Mouse (Mus musculus): ENCODE data around the gene Nmu. TPM values are rescaled to one million over a fixed set of nuclear protein-coding genes. Genes with fewer than 3 reads are reported as not detected.

The Nmu gene
- polyA plus RNA-seq, 1 experiment from 2014 or later, result 0.56 TPM

DNA sequence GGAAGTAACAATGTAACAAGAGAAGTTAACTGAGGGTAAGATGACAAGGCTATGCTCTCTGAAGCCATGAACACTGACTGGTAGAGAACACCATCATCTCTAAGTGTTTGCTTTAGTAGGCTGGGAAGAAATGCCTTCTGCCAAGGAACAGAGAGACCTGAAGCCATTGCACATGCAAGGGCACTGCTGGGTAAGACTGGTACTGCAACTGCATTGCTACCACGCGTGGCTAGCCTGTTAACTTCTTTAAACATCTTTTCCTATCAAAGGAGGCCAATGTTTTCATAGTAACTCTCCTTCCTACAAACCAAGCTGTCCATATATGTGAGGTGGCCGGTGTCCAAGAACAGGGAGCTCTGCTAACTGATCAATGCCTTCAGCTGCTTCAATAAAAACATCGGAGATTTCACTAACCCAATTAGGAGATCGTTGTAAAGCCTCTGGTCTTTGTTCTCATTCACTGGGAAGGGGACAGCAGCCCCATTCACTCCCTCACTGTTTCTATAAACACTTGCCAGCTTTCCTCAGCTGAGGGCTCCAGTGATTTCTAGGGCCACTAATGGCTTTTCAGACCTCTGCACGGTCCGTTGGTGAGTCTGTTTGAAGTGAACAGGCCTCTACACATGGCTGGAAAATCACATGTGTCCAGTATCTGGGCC lies 11.5 kb downstream of the Nmu start:
- WGBS, result 36% methylated on average over 7 of the region's 7 CpGs
- ATAC-seq (replicated peaks), result no peak
- no peak overlapping the region for H3K27ac ChIP-seq

DNA sequence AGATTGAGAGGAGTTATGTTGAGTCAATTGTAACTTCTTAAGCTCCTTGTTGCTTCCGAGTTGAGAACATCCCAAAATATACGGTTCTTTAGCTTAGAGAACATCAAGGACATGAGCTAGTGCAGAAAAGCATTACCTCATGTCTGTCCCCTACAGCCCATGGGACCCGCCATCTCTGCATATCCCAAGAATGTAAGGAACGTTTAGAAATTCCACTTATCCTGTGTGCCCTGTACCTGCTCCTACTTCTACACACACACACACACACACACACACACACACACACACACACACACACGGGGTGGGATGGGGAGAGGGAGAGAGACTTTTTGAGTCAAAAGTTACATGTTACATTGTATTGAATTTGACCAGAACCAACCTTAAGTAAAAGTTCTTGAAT lies 12.1 kb downstream of the Nmu start:
- Histone ChIP-seq H3K9me3 (no peaks in the 10 kb centered on the region), H3K4me2 (no peak overlapping the region), H3K27me3 (replicated peaks) (no peaks in the 10 kb centered on the region), H3K36me3 (replicated peaks) (no peaks in the 10 kb centered on the region), H3K27ac (no peak overlapping the region), H3K4me1 (no peaks in the 10 kb centered on the region), H3K9ac (no peak overlapping the region), H3K4me3 (no peak overlapping the region)
- 87% methylated on average over 5 of the region's 5 CpGs for WGBS
- ATAC-seq (replicated peaks), result no peak

More for the DNA sequence above, 11.5 kb downstream of the Nmu start:
- Histone ChIP-seq H3K9me3 (no peaks in the 10 kb centered on the region), H3K9ac (no peak overlapping the region), H3K4me1 (no peaks in the 10 kb centered on the region), H3K36me3 (replicated peaks) (no peaks in the 10 kb centered on the region), H3K4me3 (no peak overlapping the region), H3K4me2 (no peak overlapping the region), H3K27me3 (replicated peaks) (no peaks in the 10 kb centered on the region)

DNA sequence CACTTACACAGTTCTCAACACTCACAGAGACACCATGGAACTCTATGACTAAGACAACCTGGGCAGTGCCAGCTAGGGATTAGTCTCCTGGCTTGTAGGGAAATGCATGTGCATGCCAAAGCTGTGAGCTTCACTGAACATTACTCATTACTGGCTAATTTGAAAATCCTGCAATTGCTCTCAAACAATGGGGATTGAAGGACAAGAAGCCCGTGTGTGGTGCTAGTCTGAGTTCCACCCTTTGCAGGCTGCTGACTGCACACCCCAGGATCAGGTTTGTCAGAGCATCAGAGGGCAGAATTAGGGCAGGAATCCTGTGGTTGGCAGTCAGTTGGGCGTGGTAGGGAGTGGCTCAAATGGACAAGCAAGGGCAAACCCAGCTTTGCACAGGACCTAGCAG lies 17.5 kb downstream of the Nmu start:
- Histone ChIP-seq H3K9me3 (no peaks in the 10 kb centered on the region), H3K36me3 (replicated peaks) (no peaks in the 10 kb centered on the region), H3K4me1 (no peaks in the 10 kb centered on the region), H3K9ac (no peak overlapping the region), H3K4me3 (no peak overlapping the region), H3K4me2 (no peak overlapping the region), H3K27ac (no peak overlapping the region), H3K27me3 (replicated peaks) (no peaks in the 10 kb centered on the region)
- ATAC-seq (replicated peaks), result no peak
- 45% methylated on average over 2 of the region's 2 CpGs for WGBS

DNA sequence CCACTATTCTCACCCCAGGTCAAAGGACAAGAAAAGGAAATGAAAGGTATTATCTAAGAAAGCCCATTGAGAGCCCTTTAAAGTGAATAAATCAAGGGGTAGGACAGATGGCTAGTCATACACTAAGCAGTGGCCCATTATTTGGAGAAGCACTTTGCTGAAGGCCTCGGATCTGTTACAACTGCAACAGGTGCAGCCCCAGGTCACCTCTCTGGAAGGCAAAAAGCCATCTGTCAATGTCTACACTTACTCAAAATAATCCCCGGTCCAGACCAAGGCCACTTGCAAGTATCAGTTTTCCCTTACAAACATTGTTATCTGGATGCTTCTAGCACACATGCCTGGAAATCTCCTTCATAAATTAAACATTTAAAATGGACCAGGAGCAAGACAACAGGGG lies 22.7 kb downstream of the Nmu start:
- H3K36me3 ChIP-seq (replicated peaks), result no peaks in the 10 kb centered on the region
- H3K4me1 ChIP-seq, result no peaks in the 10 kb centered on the region
- no peak for ATAC-seq (replicated peaks)
- no peaks in the 10 kb centered on the region for H3K27me3 ChIP-seq (replicated peaks)
- H3K27ac ChIP-seq, result no peak overlapping the region
- H3K4me3 ChIP-seq, result no peak overlapping the region
- H3K9ac ChIP-seq, result no peak overlapping the region
- no peak overlapping the region for H3K4me2 ChIP-seq
- no peaks in the 10 kb centered on the region for H3K9me3 ChIP-seq
- 78% methylated on average over 2 of the region's 2 CpGs for WGBS

GRCm38 (mm10) chr5:76337100-76337499 lies 26.5 kb downstream of the Nmu start:
- Histone ChIP-seq H3K27ac (no peak overlapping the region), H3K4me1 (no peaks in the 10 kb centered on the region), H3K27me3 (replicated peaks) (no peaks in the 10 kb centered on the region), H3K9me3 (no peaks in the 10 kb centered on the region), H3K4me3 (no peak overlapping the region), H3K9ac (no peak overlapping the region), H3K4me2 (no peak overlapping the region), H3K36me3 (replicated peaks) (no peaks in the 10 kb centered on the region)
- ATAC-seq (replicated peaks), result no peak
- WGBS, result 84% methylated on average over 8 of the region's 8 CpGs

- H3K9me3 ChIP-seq, result no peaks in the 10 kb centered on the region
- no peaks in the 10 kb centered on the region for H3K4me1 ChIP-seq
- H3K4me3 ChIP-seq, result no peak overlapping the region
- H3K27ac ChIP-seq, result no peak overlapping the region
- H3K27me3 ChIP-seq (replicated peaks), result no peaks in the 10 kb centered on the region
- WGBS, result 35% methylated on average over 4 of the region's 4 CpGs
- no peak overlapping the region for H3K9ac ChIP-seq
- H3K36me3 ChIP-seq (replicated peaks), result no peaks in the 10 kb centered on the region
- ATAC-seq (replicated peaks), result no peak
- no peak overlapping the region for H3K4me2 ChIP-seq
These were observed 29.8 kb downstream of the Nmu start for GRCm38 (mm10) chr5:76333833-76334232.

- Histone ChIP-seq H3K27ac (no peak within 1 kb of the TSS), H3K4me2 (no peak within 1 kb of the TSS), H3K4me1 (no peaks in the 10 kb centered on the region), H3K9ac (no peak within 1 kb of the TSS), H3K9me3 (no peaks in the 10 kb centered on the region), H3K27me3 (replicated peaks) (no peaks in the 10 kb centered on the region), H3K4me3 (no peak within 1 kb of the TSS), H3K36me3 (replicated peaks) (no peaks in the 10 kb centered on the region)
- ATAC-seq (replicated peaks), result no peak
- 85% methylated on average over 7 of the region's 7 CpGs for whole genome bisulfite sequencing
These were observed 32.6 kb downstream of the Nmu start, which contains the start of gene Pdcl2 for GRCm38 (mm10) chr5:76330953-76331352. Gene Pdcl2, minus strand, starts transcription at chr5:76331156.

DNA sequence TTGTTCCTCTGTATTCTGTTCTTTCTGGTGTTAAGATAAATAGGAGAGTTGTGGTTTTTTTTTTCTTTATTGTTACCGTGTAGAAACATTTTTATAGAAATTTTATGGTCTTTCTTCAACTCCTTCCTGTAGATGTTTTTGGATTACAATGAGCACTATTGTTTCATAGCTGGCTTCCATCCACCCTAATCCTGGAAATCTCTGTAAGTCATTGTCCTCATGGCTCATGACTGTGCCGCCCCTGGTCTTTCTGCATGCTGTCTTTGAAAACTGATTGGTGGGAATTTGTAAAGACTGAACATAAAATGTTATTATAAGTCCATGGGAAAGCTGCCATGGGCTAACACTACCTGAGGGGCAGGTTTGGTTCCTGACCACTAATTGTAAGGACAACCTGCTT lies 36.3 kb downstream of the Nmu start:
- Histone ChIP-seq H3K9me3 (no peaks in the 10 kb centered on the region), H3K27ac (no peak overlapping the region), H3K9ac (no peak overlapping the region), H3K4me2 (no peak overlapping the region), H3K27me3 (replicated peaks) (no peaks in the 10 kb centered on the region), H3K36me3 (replicated peaks) (no peaks in the 10 kb centered on the region), H3K4me1 (no peaks in the 10 kb centered on the region), H3K4me3 (no peak overlapping the region)
- ATAC-seq (replicated peaks), result no peak
- WGBS, result 50% methylated on average over 2 of the region's 2 CpGs

DNA sequence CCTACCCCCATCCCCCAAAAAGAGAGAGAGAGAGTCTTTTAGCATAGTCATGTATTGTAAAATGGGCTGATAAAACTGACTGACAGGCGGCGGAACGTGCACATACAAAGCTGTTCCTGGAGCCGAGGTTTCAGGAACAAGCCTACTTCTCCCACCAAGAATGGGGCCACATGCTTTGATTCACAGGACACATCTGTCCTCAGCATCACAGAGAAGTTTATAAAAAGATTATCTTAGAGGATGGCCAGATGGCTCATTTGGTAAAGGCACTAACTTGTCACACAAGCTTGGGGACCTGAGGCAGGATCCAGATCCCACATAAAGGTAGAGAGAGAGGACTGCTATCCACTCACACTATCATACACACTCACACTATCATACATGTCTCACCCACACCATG lies 38.5 kb downstream of the Nmu start:
- H3K4me2 ChIP-seq, result no peak overlapping the region
- H3K27ac ChIP-seq, result no peak overlapping the region
- H3K9ac ChIP-seq, result no peak overlapping the region
- no peaks in the 10 kb centered on the region for H3K9me3 ChIP-seq
- peaks cover 4% of the 10 kb centered on the region; the same call in 1 of the 2 replicates for H3K4me1 ChIP-seq
- no peak overlapping the region for H3K4me3 ChIP-seq
- no peaks in the 10 kb centered on the region for H3K27me3 ChIP-seq (replicated peaks)
- no peak for ATAC-seq (replicated peaks)
- WGBS, result 90% methylated on average over 4 of the region's 4 CpGs
- H3K36me3 ChIP-seq (replicated peaks), result no peaks in the 10 kb centered on the region

DNA sequence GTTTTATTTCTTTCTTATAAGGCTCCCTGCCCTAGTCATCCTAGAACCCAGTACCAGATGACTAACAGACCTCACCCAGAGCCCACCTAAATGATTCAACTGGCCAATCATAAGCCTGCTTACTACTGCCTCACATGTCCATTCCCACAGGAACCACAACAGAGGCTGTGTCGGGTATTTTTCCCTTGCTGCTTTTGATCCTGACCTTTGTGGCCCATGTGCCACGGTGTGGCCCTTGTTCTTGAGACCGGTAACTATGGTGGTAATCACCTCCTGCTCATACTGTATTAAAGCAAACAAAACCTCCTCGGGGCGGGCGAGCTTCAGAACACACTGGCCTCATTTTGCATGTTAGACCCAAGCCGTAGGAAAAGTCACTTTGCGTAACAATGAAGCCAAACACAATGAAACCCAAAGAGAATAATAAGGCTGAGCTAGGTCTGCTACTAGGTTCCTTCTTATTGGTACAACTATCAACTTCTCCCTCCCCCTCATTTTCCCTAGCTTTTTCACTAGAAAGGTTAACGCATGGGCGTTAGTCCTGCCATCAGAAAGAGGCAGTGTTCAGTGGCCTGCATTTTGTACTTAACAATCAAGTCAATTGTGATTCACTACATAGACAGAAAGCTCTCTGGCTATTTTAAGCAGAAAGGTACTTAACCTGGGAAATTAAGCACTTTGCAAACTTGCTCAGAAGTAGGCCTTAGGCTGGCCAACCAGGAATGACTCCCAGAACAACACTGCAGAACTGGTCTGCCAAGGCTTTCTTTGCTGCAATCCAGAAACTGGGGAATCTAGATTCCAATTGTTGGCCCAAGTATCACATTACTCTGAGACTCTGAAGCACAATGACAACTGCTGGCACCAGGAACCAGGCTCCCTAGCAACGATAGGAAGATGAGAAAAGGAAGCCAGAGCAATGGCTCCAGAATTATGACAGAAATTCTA lies 42.1 kb downstream of the Nmu start:
- Histone ChIP-seq H3K4me3 (no peak overlapping the region), H3K27ac (no peak overlapping the region), H3K4me2 (no peak overlapping the region), H3K9me3 (no peaks in the 10 kb centered on the region), H3K4me1 (peaks cover 4% of the 10 kb centered on the region; the same call in 1 of the 2 replicates), H3K36me3 (replicated peaks) (no peaks in the 10 kb centered on the region), H3K27me3 (replicated peaks) (no peaks in the 10 kb centered on the region), H3K9ac (no peak overlapping the region)
- WGBS, result 14% methylated on average over 11 of the region's 11 CpGs
- ATAC-seq (replicated peaks), result no peak

DNA sequence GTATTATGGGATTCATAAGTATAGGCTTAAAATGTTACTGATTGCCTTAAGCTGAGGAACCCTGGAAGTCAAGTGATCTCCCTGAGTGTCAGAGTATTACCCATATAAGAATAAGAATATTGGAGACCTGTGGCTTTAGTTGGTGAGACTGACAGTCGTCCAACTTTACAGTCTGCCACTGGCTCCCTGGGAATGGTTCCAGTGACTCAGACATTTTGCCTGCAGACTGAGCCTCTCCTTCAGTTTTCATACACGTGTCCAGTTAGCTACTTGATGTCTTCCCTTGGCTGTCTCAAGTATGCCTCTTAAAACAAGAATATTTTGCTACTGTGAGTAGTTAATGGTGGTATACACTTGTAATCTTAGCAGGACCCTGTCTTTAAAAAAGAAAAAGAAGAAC lies 55.4 kb downstream of the Nmu start:
- Histone ChIP-seq H3K27ac (no peak overlapping the region), H3K36me3 (replicated peaks) (no peaks in the 10 kb centered on the region), H3K9ac (no peak overlapping the region), H3K9me3 (no peaks in the 10 kb centered on the region), H3K4me1 (peaks cover 9% of the 10 kb centered on the region), H3K27me3 (replicated peaks) (no peaks in the 10 kb centered on the region), H3K4me2 (no peak overlapping the region), H3K4me3 (no peak overlapping the region)
- 64% methylated on average over 2 of the region's 2 CpGs for WGBS
- ATAC-seq (replicated peaks), result no peak

DNA sequence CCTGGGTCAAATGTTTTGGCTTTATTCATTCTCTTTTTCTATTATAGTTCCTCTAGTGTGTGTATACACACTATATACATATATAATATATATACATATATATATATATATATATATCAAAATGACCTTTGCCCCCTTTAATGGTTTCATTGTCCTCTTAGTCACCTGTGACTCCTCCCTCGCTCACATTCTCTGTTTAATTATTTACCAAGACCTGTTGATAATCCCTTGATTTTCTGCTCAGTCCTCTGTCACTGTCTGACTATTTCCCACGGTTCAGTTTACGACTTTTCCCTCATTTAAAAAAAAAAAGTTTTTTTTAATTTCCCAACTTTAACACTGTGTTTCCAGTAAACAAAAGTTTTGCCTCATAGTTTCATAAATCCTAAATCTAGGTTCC lies 57.3 kb downstream of the Nmu start:
- Histone ChIP-seq H3K4me3 (no peak overlapping the region), H3K4me2 (no peak overlapping the region), H3K9ac (no peak overlapping the region), H3K9me3 (no peaks in the 10 kb centered on the region), H3K27ac (no peak overlapping the region), H3K4me1 (peaks cover 22% of the 10 kb centered on the region), H3K36me3 (replicated peaks) (no peaks in the 10 kb centered on the region), H3K27me3 (replicated peaks) (no peaks in the 10 kb centered on the region)
- ATAC-seq (replicated peaks), result no peak
- 73% methylated on average over 3 of the region's 3 CpGs for WGBS
